Mouse (Mus musculus) c-Kit-positive CD71-negative TER-119-negative erythroid progenitor cells, embryonic 14.5 days (primary cell): Measurements from ENCODE around the gene Tmem231.

ENCODE experiments used
- DNase-seq: peaks from one replicate; pipeline ENCODE4 v3.0.0-alpha.2; 2013; ENCODE audit warnings: low read depth

Tmem231 gene

GRCm38 (mm10) chr8:111933348-111934076, at the start of gene Tmem231:
Gene Tmem231 (minus strand): TSS chr8:111933881.
- peak; percentile 68 for DNase-seq

- no peak for DNase-seq
These were observed 48.4 kb upstream of the Tmem231 start for GRCm38 (mm10) chr8:111982116-111982515.

GRCm38 (mm10) chr8:111978147-111978546, 44.5 kb upstream of the Tmem231 start:
- no peak for DNase-seq

- DNase-seq = no peak
These were observed 42.6 kb upstream of the Tmem231 start for GRCm38 (mm10) chr8:111976326-111976725.

GRCm38 (mm10) chr8:111975706-111976105, 42.0 kb upstream of the Tmem231 start:
- no peak for DNase-seq

- no peak for DNase-seq
These were observed 40.5 kb upstream of the Tmem231 start for GRCm38 (mm10) chr8:111974138-111974537.

GRCm38 (mm10) chr8:111968991-111969390, 35.3 kb upstream of the Tmem231 start:
- DNase-seq = no peak

GRCm38 (mm10) chr8:111968541-111968940, 34.9 kb upstream of the Tmem231 start:
- DNase-seq = no peak

GRCm38 (mm10) chr8:111967246-111967870, 33.7 kb upstream of the Tmem231 start:
- no peak for DNase-seq

- no peak for DNase-seq
These were observed 31.3 kb upstream of the Tmem231 start for GRCm38 (mm10) chr8:111964849-111965561.

- no peak for DNase-seq
These were observed 30.7 kb upstream of the Tmem231 start for GRCm38 (mm10) chr8:111964351-111964750.

- DNase-seq = no peak
These were observed 29.9 kb upstream of the Tmem231 start for GRCm38 (mm10) chr8:111963546-111963945.

GRCm38 (mm10) chr8:111963091-111963490, 29.4 kb upstream of the Tmem231 start:
- DNase-seq = no peak

GRCm38 (mm10) chr8:111962589-111962988, 28.9 kb upstream of the Tmem231 start:
- DNase-seq = no peak

GRCm38 (mm10) chr8:111961330-111961729, 27.6 kb upstream of the Tmem231 start:
- no peak for DNase-seq

- no peak for DNase-seq
These were observed 27.1 kb upstream of the Tmem231 start for GRCm38 (mm10) chr8:111960591-111961321.

- DNase-seq = no peak
These were observed 23.6 kb upstream of the Tmem231 start for GRCm38 (mm10) chr8:111957231-111957630.

GRCm38 (mm10) chr8:111955879-111956278, 22.2 kb upstream of the Tmem231 start:
- no peak for DNase-seq

GRCm38 (mm10) chr8:111954844-111955594, 21.3 kb upstream of the Tmem231 start:
- DNase-seq = no peak

GRCm38 (mm10) chr8:111951936-111952335, 18.3 kb upstream of the Tmem231 start:
- no peak for DNase-seq

- no peak for DNase-seq
These were observed 17.6 kb upstream of the Tmem231 start for GRCm38 (mm10) chr8:111951317-111951716.

- DNase-seq = no peak
These were observed 17.2 kb upstream of the Tmem231 start for GRCm38 (mm10) chr8:111950846-111951245.
